Mouse (Mus musculus): Measurements from ENCODE around the gene Lamb3. TPM values are rescaled to one million over a fixed set of nuclear protein-coding genes. Genes with fewer than 3 reads are reported as not detected.

Gene Lamb3
- total RNA-seq, 2 experiments from 2014 or later, result 0.76 to 0.80 TPM

- no peak for DNase-seq (ENCODE audit: extremely low spot score in 1 of 2, low spot score in 1 of 2)
These were observed 99.3 kb downstream of the Lamb3 start for GRCm38 (mm10) chr1:193306832-193307231.

GRCm38 (mm10) chr1:193309785-193310518 lies 102.5 kb downstream of the Lamb3 start:
- DNase-seq (ENCODE audit: extremely low spot score in 1 of 2, low spot score in 1 of 2), result no peak

GRCm38 (mm10) chr1:193310519-193311085 lies 103.1 kb downstream of the Lamb3 start:
- no peak for DNase-seq (ENCODE audit: extremely low spot score in 1 of 2, low spot score in 1 of 2)

- no peak for DNase-seq (ENCODE audit: extremely low spot score in 1 of 2, low spot score in 1 of 2)
These were observed 104.1 kb downstream of the Lamb3 start for GRCm38 (mm10) chr1:193311596-193311995.

- no peak for DNase-seq (ENCODE audit: extremely low spot score in 1 of 2, low spot score in 1 of 2)
These were observed 108.3 kb downstream of the Lamb3 start for GRCm38 (mm10) chr1:193315705-193316357.

GRCm38 (mm10) chr1:193316358-193316750 lies 108.9 kb downstream of the Lamb3 start:
- no peak for DNase-seq (ENCODE audit: extremely low spot score in 1 of 2, low spot score in 1 of 2)

- DNase-seq (ENCODE audit: extremely low spot score in 1 of 2, low spot score in 1 of 2), result no peak
These were observed 109.7 kb downstream of the Lamb3 start for GRCm38 (mm10) chr1:193317159-193317559.

GRCm38 (mm10) chr1:193319721-193320120 lies 112.2 kb downstream of the Lamb3 start:
- no peak for DNase-seq (ENCODE audit: extremely low spot score in 1 of 2, low spot score in 1 of 2)

- no peak for DNase-seq (ENCODE audit: extremely low spot score in 1 of 2, low spot score in 1 of 2)
These were observed 112.9 kb downstream of the Lamb3 start for GRCm38 (mm10) chr1:193320398-193320797.

GRCm38 (mm10) chr1:193323686-193324085 lies 116.2 kb downstream of the Lamb3 start:
- no peak for DNase-seq (ENCODE audit: extremely low spot score in 1 of 2, low spot score in 1 of 2)

GRCm38 (mm10) chr1:193324224-193324623 lies 116.7 kb downstream of the Lamb3 start:
- DNase-seq (ENCODE audit: extremely low spot score in 1 of 2, low spot score in 1 of 2), result peak in 1 of 2 experiments; percentile 66

- no peak for DNase-seq (ENCODE audit: extremely low spot score in 1 of 2, low spot score in 1 of 2)
These were observed 118.4 kb downstream of the Lamb3 start for GRCm38 (mm10) chr1:193325891-193326290.

- DNase-seq (ENCODE audit: extremely low spot score in 1 of 2, low spot score in 1 of 2), result no peak
These were observed 119.1 kb downstream of the Lamb3 start for GRCm38 (mm10) chr1:193326456-193327145.

GRCm38 (mm10) chr1:193327216-193327615 lies 119.7 kb downstream of the Lamb3 start:
- no peak for DNase-seq (ENCODE audit: extremely low spot score in 1 of 2, low spot score in 1 of 2)

- no peak for DNase-seq (ENCODE audit: extremely low spot score in 1 of 2, low spot score in 1 of 2)
These were observed 120.2 kb downstream of the Lamb3 start for GRCm38 (mm10) chr1:193327686-193328085.

- DNase-seq (ENCODE audit: extremely low spot score in 1 of 2, low spot score in 1 of 2), result no peak
These were observed 122.1 kb downstream of the Lamb3 start for GRCm38 (mm10) chr1:193329557-193329956.

GRCm38 (mm10) chr1:193330172-193330571 lies 122.7 kb downstream of the Lamb3 start:
- DNase-seq (ENCODE audit: extremely low spot score in 1 of 2, low spot score in 1 of 2), result peak; percentile 85 to 86

- no peak for DNase-seq (ENCODE audit: extremely low spot score in 1 of 2, low spot score in 1 of 2)
These were observed 123.1 kb downstream of the Lamb3 start for GRCm38 (mm10) chr1:193330626-193331025.

GRCm38 (mm10) chr1:193332018-193332417 lies 124.5 kb downstream of the Lamb3 start:
- DNase-seq (ENCODE audit: extremely low spot score in 1 of 2, low spot score in 1 of 2), result no peak

- DNase-seq (ENCODE audit: extremely low spot score in 1 of 2, low spot score in 1 of 2), result no peak
These were observed 125.2 kb downstream of the Lamb3 start for GRCm38 (mm10) chr1:193332671-193333070.

- DNase-seq (ENCODE audit: extremely low spot score in 1 of 2, low spot score in 1 of 2), result no peak
These were observed 126.3 kb downstream of the Lamb3 start for GRCm38 (mm10) chr1:193333776-193334175.

All from layer of hippocampus, postnatal 25 days (tissue).